Mouse (Mus musculus) kidney, postnatal 0 days (tissue): ENCODE data around the gene Zmiz1. TPM values are rescaled to one million over a fixed set of nuclear protein-coding genes. Genes with fewer than 3 reads are reported as not detected.

Experiments used
- ATAC-seq: fragments of 200-750 bp; cut with Nextera tagmentation; replicated peaks from 2 replicates; pipeline ENCODE4 v1.8.0; 2017; ENCODE audit warnings: low read depth, moderate number of reproducible peaks, moderate TSS enrichment, moderate library complexity; ENCODE audit not compliant: low FRiP score
- DNase-seq: peaks from one replicate; pipeline ENCODE4 v3.0.0-alpha.2; 2016; ENCODE audit warnings: low spot score
- H3K27ac ChIP-seq: fragments of 300-500 bp; sonication (generic); 2 replicates; pipeline ENCODE4 v1.5.1; 2014; ENCODE audit warnings: mild to moderate bottlenecking
- H3K27me3 ChIP-seq: fragments of 300-500 bp; sonication (generic); 2 replicates; pipeline ENCODE4 v1.6.1; 2014; ENCODE audit warnings: low read length, mixed read lengths; ENCODE audit not compliant: insufficient read depth
- H3K36me3 ChIP-seq: fragments of 300-500 bp; sonication (generic); 2 replicates; pipeline ENCODE4 v1.6.1; 2014; ENCODE audit warnings: low read length, mixed read lengths; ENCODE audit not compliant: insufficient read depth
- H3K4me1 ChIP-seq: fragments of 300-500 bp; sonication (generic); replicated peaks from 2 replicates; pipeline ENCODE4 v1.6.1; 2014; ENCODE audit warnings: antibody characterized with exemption, low read length, mixed read lengths; ENCODE audit not compliant: insufficient read depth
- H3K4me2 ChIP-seq: fragments of 300-500 bp; sonication (generic); 2 replicates; pipeline ENCODE4 v1.6.1; 2014; ENCODE audit warnings: mild to moderate bottlenecking, low read length, moderate library complexity, mixed read lengths
- H3K4me3 ChIP-seq: fragments of 300-500 bp; sonication (generic); replicated peaks from 2 replicates; pipeline ENCODE4 v1.5.1; 2014; ENCODE audit warnings: low read depth, low read length
- H3K9ac ChIP-seq: fragments of 300-500 bp; sonication (generic); 2 replicates; pipeline ENCODE4 v1.6.1; 2014; ENCODE audit warnings: low read depth, low read length
- H3K9me3 ChIP-seq: fragments of 300-500 bp; sonication (generic); replicated peaks from 2 replicates; pipeline ENCODE4 v1.6.1; 2016; ENCODE audit warnings: low read length, inconsistent platforms, mixed read lengths
- CTCF ChIP-seq: IDR thresholded peaks from 2 replicates; pipeline ENCODE4 v1.5.1; 2016; ENCODE audit warnings: antibody characterized with exemption, low read depth, mild to moderate bottlenecking, moderate library complexity
- WGBS: fragments of 180-500 bp; shearing (Covaris S2); extraction: QIAGEN DNeasy Blood & Tissue Kit; methylation state at CpG from one replicate; pipeline ENCODE4 v1.1.7; 2014; 5-methylcytosine and 5-hydroxymethylcytosine counted together
- polyA plus RNA-seq: library from polyadenylated mRNA; unstranded; fragments of >200 nt; fragmentation: Nextera tagmentation; extraction: Ambion mirVana; gene quantifications from 2 replicates; pipeline ENCODE4 v1.2.1, GENCODE M21; 2015

The Zmiz1 gene
- polyA plus RNA-seq, 1 experiment from 2014 or later = 25.0 TPM

DNA sequence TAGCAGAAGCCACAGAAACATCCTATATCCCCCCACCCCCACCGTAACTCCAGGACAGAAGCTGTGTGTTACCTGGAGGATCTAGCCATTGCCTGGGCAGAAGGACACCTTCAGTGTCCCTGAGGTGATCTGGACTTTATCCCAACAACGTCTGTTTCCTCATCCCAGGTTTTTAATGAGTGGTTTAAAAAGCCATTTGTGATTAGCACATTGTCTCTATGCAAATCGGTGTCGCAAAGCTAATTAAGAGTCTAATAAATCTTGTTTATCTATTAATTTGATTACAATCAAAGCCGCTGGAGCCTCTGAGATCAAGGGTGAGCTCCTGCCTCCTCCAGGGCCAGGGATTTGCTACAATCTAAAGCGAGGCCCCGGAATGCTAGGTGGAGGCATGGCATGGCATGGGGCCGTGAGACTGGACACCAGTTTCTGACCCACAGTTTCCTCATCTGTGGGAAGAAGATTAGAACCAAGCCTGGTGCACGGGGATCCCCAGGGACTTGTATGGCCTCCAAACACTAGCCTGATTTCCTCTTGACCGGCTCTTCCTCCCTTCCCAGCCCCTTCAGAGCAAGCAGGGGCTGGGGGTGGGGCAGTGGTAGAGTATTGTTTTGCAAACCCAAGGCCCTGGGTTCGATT is 180.3 kb downstream of the Zmiz1 start:
- no peak for ATAC-seq
- Histone ChIP-seq H3K9ac (no peak overlapping the region), H3K27ac (no peak overlapping the region), H3K4me1 (no peaks in the 10 kb centered on the region), H3K4me2 (no peak overlapping the region), H3K9me3 (no peaks in the 10 kb centered on the region), H3K27me3 (no peaks in the 10 kb centered on the region), H3K4me3 (no peak overlapping the region), H3K36me3 (peaks cover 30% of the 10 kb centered on the region)
- DNase-seq = no peak
- no peak for TF ChIP-seq CTCF
- 70% methylated on average over 11 of the region's 11 CpGs for WGBS

GRCm38 (mm10) chr14:25639979-25640378 is 181.0 kb downstream of the Zmiz1 start:
- no peak overlapping the region for H3K27ac ChIP-seq
- no peaks in the 10 kb centered on the region for H3K4me1 ChIP-seq
- H3K4me2 ChIP-seq = no peak overlapping the region
- no peak overlapping the region for H3K9ac ChIP-seq
- no peaks in the 10 kb centered on the region for H3K27me3 ChIP-seq
- DNase-seq = no peak
- 67% methylated on average over 3 of the region's 3 CpGs for WGBS
- H3K4me3 ChIP-seq = no peak overlapping the region
- no peaks in the 10 kb centered on the region for H3K9me3 ChIP-seq
- no peak for ATAC-seq
- H3K36me3 ChIP-seq = peaks cover 37% of the 10 kb centered on the region
- no peak for TF ChIP-seq CTCF

DNA sequence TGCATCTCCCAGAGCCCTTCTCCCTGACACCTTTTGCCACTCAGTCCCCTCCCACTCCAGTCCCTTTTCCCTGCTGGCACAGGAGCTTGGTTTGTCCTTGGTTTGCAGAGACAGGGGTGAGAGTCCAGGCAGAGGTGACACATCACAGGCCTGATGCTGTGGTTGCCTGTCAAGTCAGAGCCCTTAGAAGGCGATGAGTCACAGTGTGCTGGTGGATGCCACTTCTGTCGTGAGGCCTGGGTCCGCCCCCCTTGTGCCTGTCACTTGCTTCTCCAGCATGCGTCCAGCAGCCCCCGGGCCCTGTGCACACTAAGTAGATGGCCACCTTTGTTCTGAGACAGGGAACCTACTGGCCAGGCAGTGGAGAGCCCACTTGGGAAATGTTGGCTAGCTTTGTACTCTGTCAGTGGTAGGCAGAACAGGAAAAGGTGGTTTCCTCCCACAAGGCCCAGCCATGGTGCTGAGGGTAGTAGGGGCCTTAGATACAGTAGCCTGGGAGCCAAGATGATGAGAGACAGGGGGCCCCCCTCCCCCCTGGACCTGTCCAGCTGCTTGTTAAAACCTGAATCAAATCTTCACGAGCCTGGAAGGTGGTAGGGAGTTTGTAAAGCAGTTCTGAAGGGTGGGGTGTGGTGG is 181.6 kb downstream of the Zmiz1 start:
- H3K27me3 ChIP-seq = no peaks in the 10 kb centered on the region
- no peak overlapping the region for H3K4me3 ChIP-seq
- 59% methylated on average over 6 of the region's 6 CpGs for WGBS
- H3K36me3 ChIP-seq = peaks cover 42% of the 10 kb centered on the region
- ATAC-seq (no peak; the same call in 1 of the 2 replicates), DNase-seq (no peak)
- no peak overlapping the region for H3K27ac ChIP-seq
- H3K4me1 ChIP-seq = no peaks in the 10 kb centered on the region
- H3K9me3 ChIP-seq = no peaks in the 10 kb centered on the region
- H3K9ac ChIP-seq = no peak overlapping the region
- no peak overlapping the region for H3K4me2 ChIP-seq
- TF ChIP-seq CTCF = no peak

GRCm38 (mm10) chr14:25641067-25641466 is 182.1 kb downstream of the Zmiz1 start:
- TF ChIP-seq CTCF = no peak
- Histone ChIP-seq H3K4me1 (no peaks in the 10 kb centered on the region), H3K4me3 (no peak overlapping the region), H3K4me2 (no peak overlapping the region), H3K9me3 (no peaks in the 10 kb centered on the region), H3K9ac (no peak overlapping the region), H3K27me3 (no peaks in the 10 kb centered on the region), H3K36me3 (peaks cover 44% of the 10 kb centered on the region), H3K27ac (no peak overlapping the region)
- ATAC-seq = no peak
- WGBS = 83% methylated on average over 6 of the region's 6 CpGs
- no peak for DNase-seq

DNA sequence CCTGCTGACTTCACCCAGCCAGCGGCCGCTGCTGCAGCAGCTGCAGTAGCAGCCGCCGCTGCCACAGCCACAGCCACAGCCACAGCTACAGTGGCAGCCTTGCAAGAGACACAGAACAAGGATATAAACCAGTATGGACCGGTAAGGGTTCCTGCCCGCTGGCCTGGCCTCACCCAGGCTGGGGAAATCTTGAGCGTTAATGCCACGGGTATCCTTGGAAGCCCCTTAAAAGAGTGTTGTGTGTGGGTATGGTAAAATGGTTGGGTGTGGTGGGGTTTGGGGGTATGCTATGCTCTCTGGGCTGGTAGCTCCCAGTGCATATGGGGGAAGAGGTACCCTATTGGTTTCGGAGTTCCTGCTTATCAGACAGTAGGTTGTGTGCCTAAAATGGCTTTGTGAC is 186.7 kb downstream of the Zmiz1 start:
- ATAC-seq = no peak
- Histone ChIP-seq H3K9ac (no peak overlapping the region), H3K4me1 (no peaks in the 10 kb centered on the region), H3K4me3 (no peak overlapping the region), H3K36me3 (peaks cover 70% of the 10 kb centered on the region), H3K27ac (peak overlapping the region; percentile 31; the same call in 1 of the 2 replicates), H3K27me3 (no peaks in the 10 kb centered on the region), H3K4me2 (no peak overlapping the region), H3K9me3 (no peaks in the 10 kb centered on the region)
- no peak for DNase-seq
- 94% methylated on average over 9 of the region's 9 CpGs for WGBS
- TF ChIP-seq CTCF = no peak

DNA sequence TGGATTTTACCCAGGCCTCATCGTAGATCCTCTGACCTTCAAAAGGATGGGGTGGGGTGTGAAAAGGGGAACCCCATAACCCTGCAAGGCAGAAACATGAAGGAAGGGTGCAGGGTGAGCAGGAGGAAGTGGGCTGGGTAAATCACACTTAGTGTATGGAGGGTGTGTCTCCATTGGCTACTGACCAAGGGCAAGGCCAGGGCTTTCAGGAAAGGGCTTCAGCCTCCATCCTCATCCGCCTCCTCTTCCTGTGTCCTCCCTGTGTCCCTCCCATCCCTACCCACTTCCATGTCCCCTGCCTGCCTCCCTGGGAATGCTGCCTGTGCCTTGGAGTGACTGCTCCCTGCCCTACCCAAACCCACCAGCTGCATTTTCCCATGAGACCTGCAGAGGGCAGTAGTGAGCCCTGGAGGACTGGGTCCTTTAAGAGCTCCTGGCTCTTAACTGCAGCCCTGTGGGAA is 187.2 kb downstream of the Zmiz1 start:
- Histone ChIP-seq H3K4me3 (no peak overlapping the region), H3K9ac (no peak overlapping the region), H3K27me3 (no peaks in the 10 kb centered on the region), H3K4me2 (no peak overlapping the region), H3K36me3 (peaks cover 75% of the 10 kb centered on the region), H3K27ac (0 out of 2 replicates have a peak overlapping the region, but pooled peaks have one; percentile 31), H3K4me1 (no peaks in the 10 kb centered on the region), H3K9me3 (no peaks in the 10 kb centered on the region)
- peak; percentile 37; the same call in 1 of the 2 replicates for ATAC-seq
- DNase-seq = peak; percentile 81
- 65% methylated on average over 2 of the region's 2 CpGs for WGBS
- TF ChIP-seq CTCF = peak; percentile 90
